17 mouse cellular contexts compared by ENCODE assay signal in the genomic region with DNA sequence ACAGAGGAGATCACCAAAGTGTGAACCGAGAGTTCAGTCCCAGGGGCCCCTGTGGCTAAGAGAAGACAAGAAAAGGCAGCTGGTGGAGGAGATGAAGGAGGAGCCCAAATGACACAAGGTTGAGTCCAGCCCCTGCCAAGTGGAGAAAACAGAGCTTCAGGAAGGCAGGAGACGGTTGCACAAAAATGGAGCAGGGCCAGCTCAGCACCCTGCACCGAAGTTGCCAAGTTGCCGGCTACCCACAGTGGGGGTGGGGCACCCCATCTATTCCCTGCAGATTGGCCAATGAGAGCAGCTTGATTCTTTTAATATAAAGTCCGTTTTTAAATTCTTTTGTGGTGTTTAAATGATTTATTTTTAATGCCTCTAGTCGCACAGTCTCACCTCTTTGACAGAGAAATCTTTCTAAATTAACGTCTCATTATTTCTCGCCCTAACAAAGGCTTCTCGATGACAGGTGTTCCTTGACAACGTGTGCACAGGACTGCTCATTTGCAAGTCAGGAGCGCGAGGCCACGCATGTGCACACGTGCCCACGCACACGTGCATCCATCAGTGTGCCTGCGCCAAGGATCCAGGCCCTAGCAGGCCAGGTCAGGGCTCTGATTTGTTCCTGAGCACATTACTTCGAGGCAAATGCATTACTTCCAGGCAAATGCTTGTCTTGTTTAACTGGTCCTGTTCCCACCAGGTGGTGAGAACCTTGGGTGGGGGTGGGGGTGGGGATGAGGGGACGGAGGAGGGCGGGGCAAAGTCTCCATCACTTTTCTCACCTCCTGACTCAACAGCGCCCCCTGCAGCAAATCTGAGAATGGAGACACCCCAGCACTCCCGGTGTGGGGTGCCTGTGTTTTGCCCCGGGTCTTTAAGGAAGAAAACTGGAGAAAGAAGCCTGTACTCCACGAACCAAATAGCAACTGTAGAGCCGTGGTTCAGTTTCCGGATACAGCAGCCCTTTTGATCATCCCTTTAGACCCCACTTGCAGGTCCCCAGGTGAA. TPM values are rescaled to one million over a fixed set of nuclear protein-coding genes. Genes with fewer than 3 reads are reported as not detected.
A peak's percentile ranks its signal among the peaks of the same experiment; 100 is the strongest.
DNase-seq lines count a peak whose midpoint lies in the region; ATAC-seq and TF ChIP-seq lines count a peak whose summit lies in the region.
"Had no signal": no experiment of that assay in that cellular context is flagged by ENCODE, and none has a peak within 500 bp of the region (broad histone marks: within the 10 kb centered on the region; RNA-seq: fewer than 3 reads in every experiment).

No protein-coding gene starts in this region.

- H3K4me1 ChIP-seq in forebrain, embryonic 13.5 days = peaks cover 18% of the 10 kb centered on the region
- no peaks in the 10 kb centered on the region; the same call in 1 of the 2 replicates for H3K4me1 ChIP-seq in forebrain, embryonic 12.5 days
- no peaks in the 10 kb centered on the region for H3K4me1 ChIP-seq in liver, embryonic 14.5 days (replicated peaks; ENCODE audit: control insufficient read depth in 2 of 2, insufficient read depth in 2 of 2, low read length in 1 of 2)
- peaks cover 11% of the 10 kb centered on the region for H3K4me1 ChIP-seq in liver, embryonic 12.5 days
- peaks cover 21% of the 10 kb centered on the region for H3K4me1 ChIP-seq in forebrain, embryonic 16.5 days (replicated peaks; ENCODE audit: control insufficient read depth, insufficient read depth, low read length)
- H3K4me1 ChIP-seq in intestine, embryonic 15.5 days (replicated peaks) = 0 out of 2 replicates have a peak, but pooled peaks cover 6% of the 10 kb centered on the region
- no peaks in the 10 kb centered on the region for H3K4me1 ChIP-seq in midbrain, embryonic 11.5 days (ENCODE audit: control insufficient read depth, insufficient read depth, low read length)
- H3K4me1 ChIP-seq: embryonic facial prominence, embryonic 15.5 days had no signal

- H3K4me2 ChIP-seq in forebrain, embryonic 13.5 days = no peak overlapping the region
- H3K4me2 ChIP-seq in forebrain, embryonic 12.5 days = no peak overlapping the region
- no peak overlapping the region for H3K4me2 ChIP-seq in liver, embryonic 14.5 days (ENCODE audit: low read depth)
- no peak overlapping the region for H3K4me2 ChIP-seq in liver, embryonic 12.5 days
- no peak overlapping the region for H3K4me2 ChIP-seq in forebrain, embryonic 16.5 days (ENCODE audit: low read length)
- no peak overlapping the region for H3K4me2 ChIP-seq in intestine, embryonic 15.5 days (replicated peaks)
- no peak overlapping the region for H3K4me2 ChIP-seq in midbrain, embryonic 11.5 days
- H3K4me2 ChIP-seq: embryonic facial prominence, embryonic 15.5 days; heart, embryonic 15.5 days; hindbrain, embryonic 12.5 days; limb, embryonic 15.5 days had no signal

- DNase-seq in liver, embryonic 14.5 days (ENCODE audit: low read depth in 3 of 3, low spot score in 3 of 3) = no peak
- peak; percentile 27 for DNase-seq in ES-CJ7 (ENCODE audit: low read depth, low spot score)
- DNase-seq in midbrain, embryonic 11.5 days (ENCODE audit: low spot score, missing footprints) = no peak
- DNase-seq: B cell, adult 2 months; cerebellum, adult 11 months; kidney, adult 11 months; layer of hippocampus, postnatal 36 days had no signal

- peak; percentile 66; the same call in 1 of the 2 replicates for ATAC-seq in forebrain, embryonic 13.5 days
- ATAC-seq in forebrain, embryonic 12.5 days (ENCODE audit: low FRiP score) = no peak
- ATAC-seq in liver, embryonic 14.5 days (ENCODE audit: insufficient read depth) = no peak
- no peak for ATAC-seq in liver, embryonic 12.5 days
- peak; percentile 68 for ATAC-seq in forebrain, embryonic 16.5 days
- no peak for ATAC-seq in intestine, embryonic 15.5 days
- no peak for ATAC-seq in midbrain, embryonic 11.5 days (ENCODE audit: low FRiP score)
- ATAC-seq: Patski had no signal

- H3K36me3 ChIP-seq in forebrain, embryonic 13.5 days (ENCODE audit: poor library complexity, severe bottlenecking) = no peaks in the 10 kb centered on the region
- no peaks in the 10 kb centered on the region for H3K36me3 ChIP-seq in forebrain, embryonic 12.5 days (replicated peaks)
- H3K36me3 ChIP-seq in liver, embryonic 14.5 days (replicated peaks; ENCODE audit: control insufficient read depth, insufficient read depth, low read depth) = no peaks in the 10 kb centered on the region
- H3K36me3 ChIP-seq in liver, embryonic 12.5 days = no peaks in the 10 kb centered on the region
- no peaks in the 10 kb centered on the region for H3K36me3 ChIP-seq in forebrain, embryonic 16.5 days (ENCODE audit: control insufficient read depth, insufficient read depth)
- H3K36me3 ChIP-seq in intestine, embryonic 15.5 days = no peaks in the 10 kb centered on the region
- H3K36me3 ChIP-seq in midbrain, embryonic 11.5 days (ENCODE audit: control insufficient read depth, insufficient read depth, low read length) = no peaks in the 10 kb centered on the region
- H3K36me3 ChIP-seq: embryonic facial prominence, embryonic 15.5 days; heart, embryonic 15.5 days; hindbrain, embryonic 12.5 days; limb, embryonic 15.5 days had no signal

- TF ChIP-seq CTCF in liver, embryonic 14.5 days (IDR thresholded peaks at IDR 0.05; ENCODE audit: low read depth) = peak; percentile 20

- peaks cover 18% of the 10 kb centered on the region for H3K27me3 ChIP-seq in forebrain, embryonic 13.5 days
- peaks cover 11% of the 10 kb centered on the region for H3K27me3 ChIP-seq in forebrain, embryonic 12.5 days
- H3K27me3 ChIP-seq in liver, embryonic 14.5 days (ENCODE audit: control insufficient read depth, insufficient read depth, low read length) = no peaks in the 10 kb centered on the region
- H3K27me3 ChIP-seq in liver, embryonic 12.5 days (replicated peaks) = peaks cover 46% of the 10 kb centered on the region
- H3K27me3 ChIP-seq in forebrain, embryonic 16.5 days (replicated peaks; ENCODE audit: control insufficient read depth, insufficient read depth, low read length) = peaks cover 5% of the 10 kb centered on the region; the same call in 1 of the 2 replicates
- H3K27me3 ChIP-seq in intestine, embryonic 15.5 days (replicated peaks) = no peaks in the 10 kb centered on the region
- no peaks in the 10 kb centered on the region for H3K27me3 ChIP-seq in midbrain, embryonic 11.5 days (ENCODE audit: control insufficient read depth, insufficient read depth, low read length)
- H3K27me3 ChIP-seq: embryonic facial prominence, embryonic 15.5 days; hindbrain, embryonic 12.5 days; Patski had no signal

- H3K27ac ChIP-seq in forebrain, embryonic 13.5 days = no peak overlapping the region
- no peak overlapping the region for H3K27ac ChIP-seq in forebrain, embryonic 12.5 days
- no peak overlapping the region for H3K27ac ChIP-seq in liver, embryonic 14.5 days
- no peak overlapping the region for H3K27ac ChIP-seq in liver, embryonic 12.5 days
- peak overlapping the region; percentile 20; the same call in 1 of the 2 replicates for H3K27ac ChIP-seq in forebrain, embryonic 16.5 days (ENCODE audit: low read length)
- H3K27ac ChIP-seq in intestine, embryonic 15.5 days = no peak overlapping the region
- no peak overlapping the region for H3K27ac ChIP-seq in midbrain, embryonic 11.5 days (ENCODE audit: low read depth, low read length)
- H3K27ac ChIP-seq: embryonic facial prominence, embryonic 15.5 days; heart, embryonic 15.5 days; hindbrain, embryonic 12.5 days; limb, embryonic 15.5 days had no signal

- 56% methylated on average over 26 of the region's 26 CpGs for WGBS in forebrain, embryonic 13.5 days
- 65% methylated on average over 26 of the region's 26 CpGs for WGBS in forebrain, embryonic 12.5 days
- 56% methylated on average over 26 of the region's 26 CpGs for WGBS in liver, embryonic 14.5 days (ENCODE audit: insufficient replicate concordance)
- WGBS in liver, embryonic 12.5 days (ENCODE audit: insufficient replicate concordance) = 56% methylated on average over 26 of the region's 26 CpGs
- 40% methylated on average over 26 of the region's 26 CpGs for WGBS in forebrain, embryonic 16.5 days
- WGBS in intestine, embryonic 15.5 days = 70% methylated on average over 26 of the region's 26 CpGs
- WGBS in midbrain, embryonic 11.5 days = 74% methylated on average over 26 of the region's 26 CpGs

- no peak overlapping the region for H3K9ac ChIP-seq in forebrain, embryonic 13.5 days
- no peak overlapping the region for H3K9ac ChIP-seq in forebrain, embryonic 12.5 days
- no peak overlapping the region for H3K9ac ChIP-seq in liver, embryonic 14.5 days (replicated peaks)
- H3K9ac ChIP-seq in liver, embryonic 12.5 days = no peak overlapping the region
- no peak overlapping the region for H3K9ac ChIP-seq in forebrain, embryonic 16.5 days (replicated peaks; ENCODE audit: low read depth, low read length)
- H3K9ac ChIP-seq in intestine, embryonic 15.5 days = no peak overlapping the region
- no peak overlapping the region for H3K9ac ChIP-seq in midbrain, embryonic 11.5 days (ENCODE audit: low read length)
- H3K9ac ChIP-seq: embryonic facial prominence, embryonic 15.5 days; heart, embryonic 15.5 days; hindbrain, embryonic 12.5 days; limb, embryonic 15.5 days had no signal

- no peak for TF ChIP-seq EP300 in liver, embryonic 14.5 days (IDR thresholded peaks at IDR 0.05; ENCODE audit: low read depth)

- H3K9me3 ChIP-seq in forebrain, embryonic 13.5 days (replicated peaks) = peaks cover 3% of the 10 kb centered on the region
- no peaks in the 10 kb centered on the region for H3K9me3 ChIP-seq in forebrain, embryonic 12.5 days
- no peaks in the 10 kb centered on the region for H3K9me3 ChIP-seq in liver, embryonic 14.5 days (ENCODE audit: control insufficient read depth, low read length)
- H3K9me3 ChIP-seq in liver, embryonic 12.5 days (replicated peaks) = no peaks in the 10 kb centered on the region
- H3K9me3 ChIP-seq in forebrain, embryonic 16.5 days (ENCODE audit: control insufficient read depth, low read length) = no peaks in the 10 kb centered on the region
- H3K9me3 ChIP-seq in intestine, embryonic 15.5 days = no peaks in the 10 kb centered on the region
- H3K9me3 ChIP-seq in midbrain, embryonic 11.5 days (ENCODE audit: control insufficient read depth, low read length) = no peaks in the 10 kb centered on the region
- H3K9me3 ChIP-seq: embryonic facial prominence, embryonic 15.5 days; heart, embryonic 15.5 days; hindbrain, embryonic 12.5 days; limb, embryonic 15.5 days had no signal

- no peak overlapping the region for H3K4me3 ChIP-seq in forebrain, embryonic 13.5 days
- no peak overlapping the region for H3K4me3 ChIP-seq in forebrain, embryonic 12.5 days (replicated peaks)
- H3K4me3 ChIP-seq in liver, embryonic 14.5 days (ENCODE audit: insufficient read depth in 1 of 2, low read depth in 2 of 2, low read length in 2 of 2) = no peak overlapping the region
- no peak overlapping the region for H3K4me3 ChIP-seq in liver, embryonic 12.5 days
- H3K4me3 ChIP-seq in forebrain, embryonic 16.5 days (replicated peaks; ENCODE audit: low read length) = no peak overlapping the region
- no peak overlapping the region for H3K4me3 ChIP-seq in intestine, embryonic 15.5 days (replicated peaks)
- H3K4me3 ChIP-seq in midbrain, embryonic 11.5 days (ENCODE audit: low read depth, low read length) = no peak overlapping the region
- H3K4me3 ChIP-seq: embryonic facial prominence, embryonic 15.5 days; heart, embryonic 15.5 days; hindbrain, embryonic 12.5 days; limb, embryonic 15.5 days had no signal

RNA-seq across cellular contexts. Expression of a gene that starts 44.0 kb away (rescaled TPM):
- polyA plus RNA-seq in forebrain, embryonic 13.5 days (2015; fragmentation: Nextera tagmentation; extraction: Ambion mirVana) = 7.4 and 8.0 TPM in 2 replicates
- polyA plus RNA-seq in forebrain, embryonic 12.5 days (2016; fragmentation: Nextera tagmentation; extraction: Ambion mirVana) = 8.8 and 9.0 TPM in 2 replicates
- polyA plus RNA-seq in liver, embryonic 14.5 days (2012; rRNA removed) = 1.7 and 2.4 TPM in 2 replicates
- polyA plus RNA-seq in liver, embryonic 14.5 days (2014; fragmentation: Nextera tagmentation; extraction: Ambion mirVana) = 0.75 and 1.6 TPM in 2 replicates
- polyA plus RNA-seq in liver, embryonic 12.5 days (2016; fragmentation: Nextera tagmentation; extraction: Ambion mirVana) = 1.7 TPM in 2 replicates
- 10.7 TPM in 2 replicates for polyA plus RNA-seq in forebrain, embryonic 16.5 days (2015; fragmentation: Nextera tagmentation; extraction: Ambion mirVana)
- 1.5 and 2.1 TPM in 2 replicates for polyA plus RNA-seq in intestine, embryonic 15.5 days (2015; fragmentation: Nextera tagmentation; extraction: Ambion mirVana)
- polyA plus RNA-seq in midbrain, embryonic 11.5 days (2014; fragmentation: Nextera tagmentation; extraction: Ambion mirVana) = 5.8 and 6.5 TPM in 2 replicates

Comparison
In these comparisons a context has a peak if more than half of its experiments do, and no peak if none do; other contexts are left out.
1. ATAC-seq: peak in forebrain, embryonic 13.5 days (single experiment) and forebrain, embryonic 16.5 days (single experiment); none in forebrain, embryonic 12.5 days (single experiment), liver, embryonic 14.5 days (single experiment), liver, embryonic 12.5 days (single experiment), intestine, embryonic 15.5 days (single experiment) and midbrain, embryonic 11.5 days (single experiment).